Mouse (Mus musculus) frontal cortex, adult (tissue): ENCODE results near the gene Prtn3.

Experiments
- ATAC-seq: cut with Nextera tagmentation; 2 replicates; pipeline ENCODE4 v1.9.2; 2017; ENCODE audit warnings: mild to moderate bottlenecking, moderate library complexity, mixed read lengths; ENCODE audit not compliant: low TSS enrichment

Prtn3 gene

GRCm38 (mm10) chr10:79909092-79909922 is 35.0 kb downstream of the Prtn3 start:
- ATAC-seq = peak; percentile 26

GRCm38 (mm10) chr10:79910556-79910955 is 36.3 kb downstream of the Prtn3 start, which contains the start of gene Gm26602:
Gene Gm26602 (plus strand): TSS chr10:79910856.
- no peak for ATAC-seq

- no peak for ATAC-seq
Measured at GRCm38 (mm10) chr10:79912412-79912811, 38.1 kb downstream of the Prtn3 start.

- ATAC-seq = no peak
Measured at GRCm38 (mm10) chr10:79914131-79914947, 40.1 kb downstream of the Prtn3 start.

- ATAC-seq = no peak
Measured at GRCm38 (mm10) chr10:79914948-79915596, 40.8 kb downstream of the Prtn3 start.

DNA sequence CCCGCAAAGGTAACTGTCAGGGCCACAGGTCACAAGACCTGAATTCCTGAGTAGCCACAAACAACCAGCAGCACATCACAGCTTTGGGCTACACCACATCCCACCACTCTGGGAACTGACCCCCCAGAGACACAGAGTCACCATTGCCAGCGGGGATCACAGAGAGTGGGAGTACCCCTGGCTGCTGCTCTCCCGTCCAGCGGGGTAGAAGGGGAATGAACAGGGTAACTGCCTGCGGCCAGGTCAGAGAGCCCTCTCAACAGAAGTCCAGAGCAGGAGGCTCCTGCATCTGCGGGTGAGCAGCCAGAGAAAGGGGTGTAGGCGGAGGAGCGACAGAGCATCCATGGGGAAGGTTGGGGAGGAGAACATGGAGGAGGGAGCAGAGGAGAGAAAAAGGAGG is 41.8 kb downstream of the Prtn3 start:
- peak; percentile 28; the same call in 1 of the 2 replicates for ATAC-seq

DNA sequence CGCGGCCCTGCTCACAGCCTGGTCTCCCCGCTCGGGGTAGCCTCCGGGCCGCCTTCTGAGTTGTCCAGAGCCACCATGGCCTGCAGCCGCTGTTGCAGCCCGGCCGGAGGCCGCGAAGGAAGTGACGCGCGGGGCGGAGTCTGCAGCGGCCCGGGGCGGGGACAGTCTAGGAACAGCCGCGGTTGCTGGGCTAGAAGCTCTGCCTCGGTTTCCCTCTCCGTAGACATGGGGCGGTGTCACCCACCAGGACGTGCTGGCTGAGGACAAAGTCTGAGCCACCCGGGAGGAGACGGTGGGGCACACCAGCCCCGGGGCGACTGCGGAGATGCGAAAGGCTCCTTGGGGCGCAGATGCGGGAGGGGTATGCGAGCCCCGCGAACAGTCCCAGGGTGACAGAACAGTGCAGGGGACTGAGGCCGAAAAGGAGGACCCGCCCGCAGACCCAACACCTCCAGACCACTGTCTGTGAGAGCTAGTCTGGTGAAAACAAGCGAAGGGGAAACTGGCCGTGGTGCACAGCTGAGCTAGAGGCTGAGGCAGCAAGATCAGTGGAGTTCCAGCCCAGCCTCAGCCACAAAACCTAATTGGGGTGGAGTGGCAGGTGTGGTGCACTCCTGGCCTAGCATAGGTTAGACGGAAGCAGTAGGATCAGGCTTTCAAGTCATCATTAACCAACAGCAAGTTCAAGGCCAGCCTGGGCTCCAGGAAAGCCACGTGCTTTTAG is 42.7 kb downstream of the Prtn3 start, which contains the start of gene Kiss1r:
TSS of gene Kiss1r (plus strand) at position 164 of the 724 bp plus-strand sequence.
- ATAC-seq = peak; percentile 81

- no peak for ATAC-seq
Measured at GRCm38 (mm10) chr10:79917532-79918100, 43.3 kb downstream of the Prtn3 start.

DNA sequence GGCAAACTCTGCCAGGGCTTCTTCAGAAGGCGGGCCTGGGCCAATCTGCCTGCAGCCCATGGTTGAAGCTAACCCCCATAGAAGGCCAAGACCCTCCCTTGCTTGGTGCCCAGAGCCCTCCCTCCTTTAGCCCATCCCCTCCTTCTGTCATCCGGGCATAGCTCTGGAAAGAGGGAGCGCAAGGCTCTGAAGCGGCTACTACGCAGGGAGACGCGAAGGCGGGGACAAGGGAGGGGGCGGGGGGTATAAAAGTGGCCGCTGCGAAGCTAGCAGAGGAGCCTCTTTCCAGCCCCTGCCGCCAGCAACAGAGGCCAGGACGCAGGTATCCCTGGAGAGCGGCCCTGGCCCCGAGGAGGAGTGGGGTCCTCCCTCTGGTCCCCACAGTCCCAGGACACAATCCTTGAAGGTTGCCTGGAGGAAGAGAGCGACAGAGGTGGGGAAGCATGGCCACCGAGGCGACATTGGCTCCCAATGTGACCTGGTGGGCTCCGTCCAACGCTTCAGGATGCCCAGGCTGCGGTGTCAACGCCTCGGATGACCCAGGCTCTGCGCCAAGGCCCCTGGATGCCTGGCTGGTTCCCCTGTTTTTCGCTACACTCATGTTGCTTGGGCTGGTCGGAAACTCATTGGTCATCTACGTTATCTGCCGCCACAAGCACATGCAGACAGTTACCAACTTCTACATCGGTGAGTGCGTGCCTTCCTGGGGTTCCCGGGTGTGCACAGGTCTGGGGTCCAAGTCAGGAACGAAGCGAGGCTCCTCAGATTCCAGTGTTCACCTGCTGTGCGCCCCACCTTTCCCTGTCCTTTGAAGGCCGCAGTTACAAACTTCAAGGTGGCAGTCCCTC is 44.2 kb downstream of the Prtn3 start:
- no peak for ATAC-seq

GRCm38 (mm10) chr10:79919251-79919849 is 45.1 kb downstream of the Prtn3 start:
- ATAC-seq = no peak

DNA sequence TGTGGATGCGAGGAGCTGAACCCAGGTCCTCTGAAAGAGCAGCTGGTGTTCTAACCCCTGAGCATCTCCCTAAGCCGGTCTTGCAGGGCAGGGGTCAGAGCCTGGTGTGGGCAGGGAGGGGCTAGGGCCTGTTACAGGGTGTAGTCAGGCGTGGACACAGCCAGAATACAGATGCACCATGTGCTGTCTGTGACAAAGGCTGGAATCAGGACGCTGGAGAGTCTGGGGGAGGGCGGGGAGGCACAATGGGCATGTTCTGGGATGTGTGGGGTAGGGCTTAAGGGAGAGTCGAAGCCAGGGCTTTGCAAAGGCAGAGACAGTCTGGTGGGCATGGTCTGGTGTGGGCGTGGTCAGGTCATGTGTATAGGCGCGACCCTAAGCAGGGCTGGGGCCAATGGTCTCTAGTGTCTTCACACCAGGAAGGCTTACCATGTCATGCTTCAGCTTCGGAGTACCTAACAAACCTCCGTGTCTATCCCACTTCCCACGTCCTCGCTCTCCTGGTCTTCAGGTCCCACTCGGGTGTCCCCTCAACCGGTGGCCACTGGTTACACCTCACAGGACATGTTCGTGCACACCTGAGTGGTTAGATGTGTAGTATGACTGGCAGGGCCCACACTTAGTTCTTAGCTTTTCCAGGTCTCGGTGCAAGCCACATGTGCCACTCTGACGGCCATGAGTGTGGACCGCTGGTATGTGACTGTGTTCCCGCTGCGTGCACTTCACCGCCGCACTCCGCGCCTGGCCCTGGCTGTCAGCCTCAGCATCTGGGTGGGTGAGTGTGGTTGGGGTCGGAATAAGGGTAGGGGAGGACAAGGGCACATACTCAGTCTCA is 46.0 kb downstream of the Prtn3 start:
- ATAC-seq = no peak

- no peak for ATAC-seq
Measured at GRCm38 (mm10) chr10:79920958-79921535, 46.8 kb downstream of the Prtn3 start, which contains the start of gene R3hdm4. Gene R3hdm4 (minus strand): TSS chr10:79921208.

DNA sequence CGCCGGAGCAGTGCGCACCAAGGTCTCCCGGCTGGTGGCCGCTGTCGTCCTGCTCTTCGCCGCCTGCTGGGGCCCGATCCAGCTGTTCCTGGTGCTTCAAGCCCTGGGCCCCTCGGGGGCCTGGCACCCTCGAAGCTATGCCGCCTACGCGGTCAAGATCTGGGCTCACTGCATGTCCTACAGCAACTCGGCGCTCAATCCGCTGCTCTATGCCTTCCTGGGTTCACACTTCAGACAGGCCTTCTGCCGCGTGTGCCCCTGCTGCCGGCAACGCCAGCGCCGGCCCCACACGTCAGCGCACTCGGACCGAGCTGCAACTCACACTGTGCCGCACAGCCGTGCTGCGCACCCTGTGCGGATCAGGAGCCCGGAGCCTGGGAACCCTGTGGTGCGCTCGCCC is 47.3 kb downstream of the Prtn3 start:
- ATAC-seq = no peak

GRCm38 (mm10) chr10:79924998-79925784 is 50.9 kb downstream of the Prtn3 start:
- ATAC-seq = no peak

DNA sequence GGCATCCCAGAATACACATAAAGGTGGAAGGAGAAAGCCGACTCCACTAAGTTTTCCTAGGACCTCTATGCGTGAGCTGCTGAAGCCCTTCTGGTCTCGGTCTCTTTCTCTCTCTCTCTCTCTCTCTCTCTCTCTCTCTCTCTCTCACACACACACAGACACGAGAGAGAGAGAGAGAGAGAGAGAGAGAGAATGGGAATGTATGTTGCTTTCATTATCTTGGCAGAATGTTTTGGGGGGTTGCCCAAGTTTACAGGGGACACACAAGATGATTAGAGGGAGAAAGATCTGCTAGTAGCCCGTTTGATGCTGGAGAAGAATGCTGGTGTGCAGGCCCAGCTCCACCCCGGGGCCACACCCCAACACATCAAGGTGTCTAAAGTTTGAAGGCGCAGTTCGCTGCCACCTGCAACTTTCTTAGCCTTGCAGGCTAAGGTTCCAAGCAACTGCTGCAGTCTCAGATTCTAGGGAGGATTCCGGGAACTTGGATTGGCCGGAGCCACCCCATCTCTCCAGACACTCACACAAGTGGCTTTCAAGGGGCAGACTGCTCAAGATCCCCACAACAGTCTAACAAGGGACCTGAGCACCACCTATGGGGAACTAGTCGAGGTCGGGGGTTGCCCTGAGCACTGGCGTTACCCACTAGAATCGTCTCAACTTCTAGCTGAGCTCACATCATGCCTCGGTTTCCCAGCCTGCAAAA is 51.7 kb downstream of the Prtn3 start:
- ATAC-seq = no peak

- peak; percentile 68 for ATAC-seq
Measured at GRCm38 (mm10) chr10:79926491-79927323, 52.4 kb downstream of the Prtn3 start, which contains the start of gene Arid3a. Gene Arid3a (plus strand): TSS chr10:79927043.
